Mouse (Mus musculus) lung, adult 2 months (tissue): Measurements from ENCODE around the gene Zfp839.

Experiments used
- CTCF ChIP-seq: fragments of 200-500 bp; IDR thresholded peaks from 2 replicates; pipeline ENCODE4 v1.5.1; 2011; ENCODE audit warnings: mild to moderate bottlenecking, low read length, control low read depth; ENCODE audit not compliant: insufficient read depth
- POLR2A ChIP-seq: fragments of 200-500 bp; IDR thresholded peaks from 2 replicates; pipeline ENCODE4 v1.6.1; 2011; ENCODE audit warnings: low read depth, mild to moderate bottlenecking, control low read depth, low read length, borderline replicate concordance; ENCODE audit errors: extremely low read depth

- TF ChIP-seq POLR2A (no peak), CTCF (no peak)
Measured at GRCm38 (mm10) chr12:110888106-110888505, 38.1 kb downstream of the Zfp839 start.
